Mouse (Mus musculus) ovary, postnatal 10 days (tissue): ENCODE results near the gene Vmn1r183.
"Not testable (repeated sequence)": the region's sequence is repeated elsewhere in the genome, so short reads cannot be mapped to it uniquely, and the experiment has no call there.

ENCODE experiments used
- DNase-seq: peaks from one replicate; pipeline ENCODE4 v3.0.0; 2022; ENCODE audit warnings: low spot score

The Vmn1r183 gene

DNA sequence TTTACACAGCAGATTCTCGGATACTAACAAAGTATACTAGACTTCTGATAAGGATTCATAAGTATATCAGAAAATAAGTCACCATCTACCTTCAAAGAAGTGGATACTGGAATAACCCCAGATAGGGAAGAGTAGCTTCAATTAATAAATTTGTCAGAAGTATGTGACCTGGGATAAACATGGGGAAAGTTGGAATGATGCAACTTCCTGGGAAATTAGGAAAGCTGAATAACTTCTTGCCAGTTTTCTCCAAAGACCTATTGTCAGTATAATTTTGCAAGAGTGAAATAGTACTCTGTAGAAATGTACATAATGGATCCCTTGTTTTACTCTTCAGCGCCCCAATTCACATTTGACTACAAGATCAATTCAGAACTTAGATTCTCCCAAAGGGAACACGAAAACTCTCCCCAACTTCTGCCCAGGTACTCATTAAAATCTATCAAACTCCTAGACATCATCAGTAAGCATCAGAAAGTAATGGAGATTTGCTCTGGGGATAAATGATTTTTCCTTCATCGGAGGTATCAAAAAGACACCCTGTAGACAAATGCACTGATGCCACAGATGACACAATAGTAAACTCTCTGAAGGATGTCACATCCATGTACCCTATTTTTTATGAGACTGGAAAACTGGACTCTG is at the start of gene Vmn1r183:
Vmn1r183 (plus strand) TSS at position 595 of the 645 bp plus-strand sequence.
- no peak for DNase-seq

DNA sequence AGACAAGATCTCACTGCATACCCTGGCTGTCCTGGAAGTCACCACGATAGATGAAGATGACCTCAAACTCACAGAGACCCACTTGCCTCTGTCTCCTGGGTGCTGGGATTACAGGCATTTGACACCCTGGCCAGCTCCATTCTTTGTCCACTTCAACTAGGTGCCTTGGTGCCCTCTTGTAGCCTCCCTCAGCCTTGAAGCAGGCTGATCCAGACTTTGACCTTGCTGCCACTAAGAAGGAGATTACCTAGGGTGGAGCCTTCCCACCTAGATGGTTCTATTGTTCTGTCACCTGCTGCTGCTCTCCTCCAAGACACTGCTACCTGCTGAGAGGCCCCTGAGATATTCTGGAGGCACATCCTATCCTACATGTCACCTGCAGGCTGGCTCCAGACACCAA is 21.4 kb downstream of the Vmn1r183 start:
- DNase-seq, result not testable (repeated sequence)

DNA sequence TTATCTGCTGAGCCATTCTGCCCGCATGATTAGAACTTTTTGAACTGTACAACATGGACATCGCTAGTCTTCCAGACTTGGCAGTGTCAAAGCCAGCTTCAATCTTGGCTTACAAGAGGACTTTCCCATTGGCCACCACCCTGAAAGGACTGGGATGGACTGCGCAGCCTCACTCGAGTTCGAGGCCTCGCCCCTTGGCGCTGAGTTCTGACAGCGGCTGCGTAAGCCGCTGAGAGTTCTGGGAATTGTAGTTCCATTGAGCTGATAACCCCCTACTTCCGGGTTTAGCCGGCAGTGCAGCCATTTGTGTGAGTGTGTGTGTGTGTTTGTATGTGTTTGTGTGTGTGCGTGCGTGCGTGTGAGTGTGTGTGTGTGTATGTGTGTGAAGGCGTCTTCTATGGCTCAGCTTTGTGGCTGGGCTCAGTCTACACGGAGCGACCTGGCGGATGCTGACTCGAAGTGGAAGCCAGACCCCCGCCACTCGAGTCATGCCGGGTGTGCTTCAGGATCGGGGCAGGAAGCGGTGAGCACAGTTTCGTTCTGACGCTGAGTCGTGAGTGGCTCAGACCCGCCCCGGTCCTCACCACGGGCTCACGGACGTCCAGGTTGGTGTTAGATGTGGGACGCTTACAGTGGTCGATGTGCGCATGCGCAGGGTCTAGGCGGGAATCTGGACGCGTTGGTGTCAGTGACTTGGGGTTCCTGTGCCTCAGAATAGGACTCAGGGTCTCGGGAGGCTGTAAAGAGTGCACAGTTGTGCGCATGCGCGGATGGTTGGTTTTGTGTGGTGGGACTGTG is 28.8 kb downstream of the Vmn1r183 start, which contains the start of gene Zfp180:
Zfp180 (plus strand) TSS at position 291 of the 798 bp plus-strand sequence.
- peak; percentile 79 for DNase-seq

DNA sequence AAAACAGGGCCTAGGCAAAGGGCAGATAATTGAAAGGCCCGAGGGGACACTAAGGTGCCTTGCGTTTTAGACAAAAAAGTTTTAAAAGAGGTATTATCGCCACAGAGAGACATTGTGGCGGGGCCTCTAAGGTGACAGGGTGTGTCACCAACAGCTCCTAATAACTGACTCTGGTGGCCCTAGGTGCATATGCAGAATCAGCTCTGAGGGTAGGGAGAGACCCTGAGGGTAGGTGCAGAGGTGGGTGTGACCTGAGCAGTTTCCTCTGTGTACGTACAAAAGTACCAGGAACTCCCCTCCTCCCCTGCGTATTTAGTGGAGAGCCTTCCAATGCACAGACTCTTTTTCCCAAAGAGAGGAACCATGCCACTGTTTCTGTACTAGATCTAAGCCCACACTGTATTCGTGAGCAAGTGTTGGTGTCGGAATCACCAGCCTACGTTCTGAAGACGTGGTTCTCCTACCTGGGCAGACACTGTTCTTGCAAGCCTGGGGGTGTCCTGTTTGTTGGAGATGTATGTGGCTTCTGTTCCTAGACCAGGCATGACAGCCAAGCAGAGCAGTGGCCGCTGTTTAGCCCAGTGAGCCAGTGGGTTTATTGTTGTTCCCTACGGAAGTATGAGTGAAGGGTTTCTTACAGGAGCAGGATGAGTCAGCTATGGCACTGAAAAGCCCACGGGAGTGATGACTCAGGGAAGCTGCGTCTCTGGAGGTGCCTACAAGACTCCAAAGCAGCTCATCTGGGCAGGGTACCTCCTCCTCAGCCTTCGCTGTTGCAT is 29.6 kb downstream of the Vmn1r183 start:
- DNase-seq, result no peak

DNA sequence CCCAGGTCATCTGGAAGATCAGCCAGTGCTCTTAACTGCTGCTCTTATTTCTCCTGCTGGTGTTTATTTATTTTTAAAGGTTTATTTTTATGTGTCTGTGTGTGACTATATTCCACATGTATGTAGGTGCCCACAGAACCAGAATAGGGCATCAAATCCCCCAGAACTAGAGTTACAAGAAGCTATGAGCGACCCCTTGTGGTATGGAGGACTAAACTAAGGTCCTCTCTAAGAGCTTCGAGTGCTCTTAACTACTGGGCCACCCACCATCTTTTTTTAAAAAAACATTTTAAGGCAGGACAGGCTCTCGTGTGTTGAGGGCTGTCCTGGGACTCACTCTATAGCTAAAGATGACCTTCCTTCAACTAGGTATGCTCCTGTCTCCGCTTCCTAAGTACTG is 33.8 kb downstream of the Vmn1r183 start:
- no peak for DNase-seq

DNA sequence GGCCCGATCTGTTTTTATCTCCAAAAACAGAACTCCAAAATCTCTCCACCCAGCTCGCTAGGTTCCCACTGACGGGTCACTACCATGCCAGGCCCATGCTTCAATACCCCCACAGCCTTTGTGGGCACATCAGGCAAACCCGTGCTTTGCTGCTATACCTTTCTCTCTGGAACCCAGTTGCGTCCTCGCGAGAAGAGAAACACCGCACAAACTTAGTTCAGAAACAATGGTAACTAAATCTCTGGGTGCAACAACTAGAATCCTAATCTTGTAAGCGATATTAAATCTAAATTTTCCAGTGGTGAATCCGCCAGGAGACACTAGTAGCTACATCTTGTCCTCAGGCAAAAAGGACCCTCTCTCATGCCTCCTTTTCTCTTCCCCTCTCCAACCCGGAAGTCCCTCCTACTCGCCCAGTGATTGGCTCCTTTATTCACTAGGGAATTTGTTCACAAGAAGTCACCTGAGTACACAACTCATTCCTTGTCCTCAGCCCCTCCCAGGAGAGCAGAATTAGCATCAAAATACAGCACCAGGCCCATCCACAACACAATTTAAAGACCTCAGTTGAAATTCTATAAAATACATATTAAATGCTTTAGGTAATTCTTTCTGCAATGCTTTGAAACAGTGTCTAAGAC is 34.6 kb downstream of the Vmn1r183 start:
- no peak for DNase-seq

DNA sequence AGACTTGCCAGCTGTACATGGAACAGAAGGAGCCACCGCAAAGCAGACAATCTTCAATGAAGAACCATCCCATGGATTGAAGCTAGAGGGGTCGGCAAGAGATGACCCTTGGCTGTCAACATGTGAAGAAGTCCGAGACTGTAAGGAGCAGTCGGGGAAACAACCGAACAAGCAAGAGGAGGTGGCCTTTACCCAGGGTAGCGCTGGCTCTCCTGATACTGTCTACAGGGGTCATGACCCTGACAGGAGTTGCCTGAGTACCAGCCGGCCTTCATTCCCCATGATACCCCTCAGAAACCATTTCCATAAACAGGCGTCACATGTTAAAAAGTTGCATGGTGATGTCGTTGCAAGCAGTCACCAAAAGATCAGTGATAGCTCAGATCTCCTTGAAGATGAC is 51.3 kb downstream of the Vmn1r183 start:
- no peak for DNase-seq

DNA sequence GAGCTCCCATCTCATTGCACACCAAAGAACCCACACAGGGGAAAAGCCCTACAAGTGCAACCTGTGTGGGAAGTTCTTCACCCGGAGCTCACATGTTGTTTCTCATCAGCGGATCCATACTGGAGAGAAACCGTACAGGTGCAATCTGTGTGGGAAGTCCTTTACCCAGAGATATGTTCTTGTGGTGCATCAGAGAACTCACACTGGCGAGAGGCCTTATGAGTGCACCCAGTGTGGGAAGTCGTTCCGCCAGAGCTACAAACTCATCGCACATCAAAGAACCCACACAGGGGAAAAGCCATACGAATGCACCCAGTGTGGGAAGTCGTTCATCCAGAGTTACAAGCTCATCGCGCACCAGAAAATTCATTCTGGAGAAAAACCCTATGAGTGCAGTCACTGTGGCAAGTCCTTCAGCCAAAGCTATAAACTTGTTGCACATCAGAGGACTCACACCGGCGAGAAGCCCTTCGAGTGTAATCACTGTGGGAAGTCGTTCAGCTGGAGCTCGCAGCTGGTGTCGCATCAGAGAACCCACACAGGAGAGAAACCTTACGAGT is 52.2 kb downstream of the Vmn1r183 start:
- DNase-seq, result no peak

DNA sequence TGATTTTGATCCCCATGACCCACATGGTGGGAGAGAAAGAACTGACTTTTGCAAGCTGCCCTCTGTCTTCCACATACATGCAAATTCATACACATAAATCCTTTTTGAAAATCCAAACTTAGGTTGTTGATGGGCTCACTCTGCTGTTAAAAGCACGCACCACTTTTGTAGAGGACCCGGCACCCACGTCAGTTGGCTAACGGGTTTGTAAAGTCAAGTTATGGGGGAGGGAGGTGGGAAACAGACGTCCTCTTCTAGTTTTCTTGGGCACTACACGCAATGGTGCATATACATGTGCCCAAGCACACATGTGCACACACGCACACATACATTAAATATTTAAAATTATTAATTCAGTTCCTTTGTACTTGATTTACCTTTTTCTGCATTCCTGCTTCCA is 57.8 kb downstream of the Vmn1r183 start:
- no peak for DNase-seq

DNA sequence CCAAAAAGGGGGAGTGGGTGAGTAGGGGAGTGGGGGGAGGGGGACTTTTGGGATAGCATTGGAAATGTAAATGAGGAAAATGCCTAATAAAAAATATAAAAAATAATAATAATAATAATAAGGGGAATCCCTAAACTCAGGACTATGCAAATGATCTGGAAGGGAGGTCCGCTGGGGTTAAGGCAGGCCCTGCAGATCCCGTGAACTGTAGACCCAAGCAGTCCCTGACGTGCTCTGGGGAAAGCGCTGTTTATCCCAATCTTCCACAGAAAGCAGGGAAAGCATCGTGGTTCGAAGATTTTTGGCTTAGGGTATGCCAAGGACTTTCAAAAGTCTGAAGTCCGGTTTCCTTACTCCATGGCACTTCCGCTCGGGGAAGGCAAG is 58.7 kb downstream of the Vmn1r183 start:
- DNase-seq, result no peak

DNA sequence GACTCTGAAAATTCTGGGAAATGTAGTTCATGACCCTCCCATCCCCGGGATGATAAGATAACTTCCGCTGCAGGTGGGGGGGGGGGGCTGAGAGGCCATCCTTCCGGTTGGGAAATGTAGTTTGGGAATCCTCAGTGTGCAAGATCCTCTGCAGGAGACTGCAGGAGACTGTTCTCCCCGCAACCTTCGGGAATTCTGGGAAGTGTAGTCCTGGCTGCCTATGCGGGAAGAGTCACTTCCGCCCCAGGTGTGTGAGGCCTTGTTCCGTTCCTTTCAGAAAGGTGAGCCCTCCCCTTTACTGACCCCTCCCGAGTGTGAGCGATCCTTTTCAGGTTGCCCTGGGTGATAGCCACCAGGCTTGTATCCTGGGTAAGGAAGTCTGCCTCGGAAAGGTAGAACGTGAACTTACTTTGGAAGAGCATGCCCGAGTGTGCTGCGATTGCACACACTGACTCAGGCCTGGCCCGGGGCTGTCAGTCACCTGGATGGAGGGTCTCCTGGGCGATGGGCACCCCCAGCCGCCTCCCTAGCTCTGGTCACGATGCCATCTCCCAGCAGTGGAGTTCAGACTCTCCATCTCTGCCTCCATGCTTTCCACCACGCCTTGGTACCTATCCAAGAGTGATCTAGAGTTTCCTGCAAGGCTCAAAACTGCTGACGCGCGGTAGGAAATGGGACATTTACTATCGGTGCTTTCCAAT is 59.3 kb downstream of the Vmn1r183 start, which contains the start of gene Zfp112:
Zfp112 (plus strand) TSS at position 159 of the 701 bp plus-strand sequence.
- peak; percentile 35 for DNase-seq

DNA sequence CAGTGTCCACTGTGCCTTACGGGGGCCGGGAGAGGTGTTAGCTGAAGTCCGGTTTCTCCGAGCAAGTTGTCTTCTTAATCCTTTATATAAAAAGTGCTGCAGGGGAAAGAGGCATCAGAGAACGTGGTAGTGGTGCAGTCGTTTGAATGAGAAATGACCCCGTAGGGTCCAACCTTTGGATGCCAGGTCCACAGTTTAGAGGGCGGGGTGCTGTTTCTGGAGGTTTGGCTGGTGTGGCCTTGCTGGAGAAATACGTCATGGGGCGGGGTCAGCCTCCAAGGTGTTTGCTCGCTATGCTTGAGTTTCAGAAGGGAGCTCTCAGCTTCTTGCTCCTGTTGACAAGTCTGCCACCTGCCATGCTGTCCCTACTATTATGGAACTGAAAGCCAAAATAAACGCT is 59.9 kb downstream of the Vmn1r183 start:
- DNase-seq, result peak; percentile 11
